Mouse (Mus musculus) stomach, postnatal 0 days (tissue): ENCODE results near the gene Gabpb1. TPM values are rescaled to one million over a fixed set of nuclear protein-coding genes. Genes with fewer than 3 reads are reported as not detected.

Experiments used
- ATAC-seq: fragments of 200-750 bp; cut with Nextera tagmentation; 2 replicates; pipeline ENCODE4 v1.8.0; 2017; ENCODE audit not compliant: low FRiP score, low TSS enrichment
- DNase-seq: peaks from one replicate; pipeline ENCODE4 v3.0.0-alpha.2; 2016; ENCODE audit warnings: low spot score
- H3K27ac ChIP-seq: fragments of 300-500 bp; sonication (generic); replicated peaks from 2 replicates; pipeline ENCODE4 v1.5.1; 2014; ENCODE audit warnings: mild to moderate bottlenecking, control low read depth
- H3K27me3 ChIP-seq: fragments of 300-500 bp; sonication (generic); 2 replicates; pipeline ENCODE4 v1.6.1; 2014; ENCODE audit warnings: low read length; ENCODE audit not compliant: control insufficient read depth, insufficient read depth
- H3K36me3 ChIP-seq: fragments of 300-500 bp; sonication (generic); 2 replicates; pipeline ENCODE4 v1.6.1; 2014; ENCODE audit warnings: low read length, mixed read lengths; ENCODE audit not compliant: control insufficient read depth, insufficient read depth
- H3K4me1 ChIP-seq: fragments of 300-500 bp; sonication (generic); replicated peaks from 2 replicates; pipeline ENCODE4 v1.6.1; 2014; ENCODE audit warnings: antibody characterized with exemption; ENCODE audit not compliant: control insufficient read depth, insufficient read depth
- H3K4me2 ChIP-seq: fragments of 300-500 bp; sonication (generic); replicated peaks from 2 replicates; pipeline ENCODE4 v1.6.1; 2014; ENCODE audit warnings: low read depth, mild to moderate bottlenecking, control low read depth, moderate library complexity
- H3K4me3 ChIP-seq: fragments of 300-500 bp; sonication (generic); 2 replicates; pipeline ENCODE4 v1.5.1; 2014; ENCODE audit warnings: low read depth, low read length, control low read depth
- H3K9ac ChIP-seq: fragments of 300-500 bp; sonication (generic); 2 replicates; pipeline ENCODE4 v1.6.1; 2014; ENCODE audit warnings: mild to moderate bottlenecking, low read length, control low read depth, mixed read lengths
- H3K9me3 ChIP-seq: fragments of 300-500 bp; sonication (generic); 2 replicates; pipeline ENCODE4 v1.6.1; 2016; ENCODE audit warnings: low read length; ENCODE audit not compliant: control insufficient read depth
- CTCF ChIP-seq: IDR thresholded peaks from 2 replicates; pipeline ENCODE4 v1.5.1; 2016; ENCODE audit warnings: antibody characterized with exemption, low read depth, mild to moderate bottlenecking, moderate library complexity
- EP300 ChIP-seq: optimal IDR thresholded peaks from 2 replicates; pipeline ENCODE3; 2016; ENCODE audit warnings: antibody characterized with exemption
- WGBS: fragments of 180-500 bp; shearing (Covaris S2); extraction: QIAGEN DNeasy Blood & Tissue Kit; methylation state at CpG from one replicate; pipeline ENCODE4 v1.1.7; 2014; 5-methylcytosine and 5-hydroxymethylcytosine counted together
- polyA plus RNA-seq: library from polyadenylated mRNA; unstranded; fragments of >200 nt; fragmentation: Nextera tagmentation; extraction: Ambion mirVana; gene quantifications from 2 replicates; pipeline ENCODE4 v1.2.1, GENCODE M21; 2015

Gene Gabpb1
- polyA plus RNA-seq, 1 experiment from 2014 or later, result 17.1 TPM

GRCm38 (mm10) chr2:126633165-126633564, 43.0 kb downstream of the Gabpb1 start:
- H3K27ac ChIP-seq, result no peak overlapping the region
- no peak for TF ChIP-seq CTCF
- no peak for TF ChIP-seq EP300
- H3K9me3 ChIP-seq, result no peaks in the 10 kb centered on the region
- H3K27me3 ChIP-seq, result no peaks in the 10 kb centered on the region
- no peak overlapping the region for H3K4me3 ChIP-seq
- H3K36me3 ChIP-seq, result no peaks in the 10 kb centered on the region
- H3K9ac ChIP-seq, result no peak overlapping the region
- no peaks in the 10 kb centered on the region for H3K4me1 ChIP-seq
- no peak for ATAC-seq
- no peak overlapping the region for H3K4me2 ChIP-seq
- DNase-seq, result no peak
- 87% methylated on average over 2 of the region's 2 CpGs for WGBS

- Histone ChIP-seq H3K9ac (no peak overlapping the region), H3K4me1 (no peaks in the 10 kb centered on the region), H3K4me3 (no peak overlapping the region), H3K4me2 (no peak overlapping the region), H3K27me3 (no peaks in the 10 kb centered on the region), H3K27ac (no peak overlapping the region), H3K9me3 (no peaks in the 10 kb centered on the region), H3K36me3 (no peaks in the 10 kb centered on the region)
- TF ChIP-seq CTCF, result no peak
- no peak for TF ChIP-seq EP300
- no peak for ATAC-seq
- no peak for DNase-seq
- 88% methylated on average over 9 of the region's 9 CpGs for WGBS
Measured at GRCm38 (mm10) chr2:126628455-126628995, 47.6 kb downstream of the Gabpb1 start.

- ATAC-seq (no peak), DNase-seq (no peak)
- no peaks in the 10 kb centered on the region for H3K36me3 ChIP-seq
- H3K4me2 ChIP-seq, result no peak overlapping the region
- TF ChIP-seq CTCF (no peak), EP300 (no peak)
- no peak overlapping the region for H3K4me3 ChIP-seq
- H3K4me1 ChIP-seq, result no peaks in the 10 kb centered on the region
- no peak overlapping the region for H3K9ac ChIP-seq
- H3K27me3 ChIP-seq, result no peaks in the 10 kb centered on the region
- H3K9me3 ChIP-seq, result no peaks in the 10 kb centered on the region
- H3K27ac ChIP-seq, result no peak overlapping the region
Measured at GRCm38 (mm10) chr2:126623138-126623537, 53.0 kb downstream of the Gabpb1 start.

- Histone ChIP-seq H3K9me3 (no peaks in the 10 kb centered on the region), H3K27me3 (no peaks in the 10 kb centered on the region), H3K27ac (no peak overlapping the region), H3K9ac (no peak overlapping the region), H3K36me3 (no peaks in the 10 kb centered on the region), H3K4me3 (no peak overlapping the region), H3K4me1 (no peaks in the 10 kb centered on the region), H3K4me2 (no peak overlapping the region)
- no peak for ATAC-seq
- TF ChIP-seq EP300 (no peak), CTCF (no peak)
- DNase-seq, result no peak
- 82% methylated on average over 2 of the region's 2 CpGs for WGBS
Measured at GRCm38 (mm10) chr2:126622455-126622854, 53.7 kb downstream of the Gabpb1 start.

GRCm38 (mm10) chr2:126619249-126619704, 56.9 kb downstream of the Gabpb1 start, which contains the start of gene Hdc:
Hdc (minus strand) TSS chr2:126619299.
- WGBS, result 60% methylated on average over 14 of the region's 14 CpGs
- Histone ChIP-seq H3K9ac (no peak within 1 kb of the TSS), H3K4me2 (no peak within 1 kb of the TSS), H3K4me3 (no peak within 1 kb of the TSS), H3K27ac (no peak within 1 kb of the TSS), H3K9me3 (no peaks in the 10 kb centered on the region), H3K36me3 (no peaks in the 10 kb centered on the region), H3K27me3 (no peaks in the 10 kb centered on the region), H3K4me1 (no peaks in the 10 kb centered on the region)
- no peak for DNase-seq
- TF ChIP-seq EP300, result no peak
- no peak for TF ChIP-seq CTCF
- no peak for ATAC-seq

GRCm38 (mm10) chr2:126618470-126619179, 57.5 kb downstream of the Gabpb1 start:
- TF ChIP-seq EP300, result no peak
- TF ChIP-seq CTCF, result no peak
- H3K4me3 ChIP-seq, result no peak overlapping the region
- no peak overlapping the region for H3K9ac ChIP-seq
- no peaks in the 10 kb centered on the region for H3K36me3 ChIP-seq
- no peaks in the 10 kb centered on the region for H3K27me3 ChIP-seq
- ATAC-seq (no peak), DNase-seq (no peak)
- H3K4me2 ChIP-seq, result no peak overlapping the region
- 30% methylated on average over 8 of the region's 8 CpGs for WGBS
- H3K9me3 ChIP-seq, result no peaks in the 10 kb centered on the region
- no peaks in the 10 kb centered on the region for H3K4me1 ChIP-seq
- H3K27ac ChIP-seq, result no peak overlapping the region
